Mouse (Mus musculus) hindbrain, embryonic 10.5 days (tissue): ENCODE measurements around the gene Trpc5. TPM values are rescaled to one million over a fixed set of nuclear protein-coding genes. Genes with fewer than 3 reads are reported as not detected.

Source experiments
- DNase-seq: peaks from one replicate; pipeline ENCODE4 v3.0.0-alpha.2; 2017; ENCODE audit warnings: low spot score
- H3K27ac ChIP-seq: fragments of 300-500 bp; sonication (generic); 2 replicates; pipeline ENCODE4 v1.5.1; 2016; ENCODE audit warnings: mild to moderate bottlenecking, moderate library complexity
- H3K27me3 ChIP-seq: fragments of 300-500 bp; sonication (generic); 2 replicates; pipeline ENCODE4 v1.6.1; 2016; ENCODE audit warnings: mild to moderate bottlenecking; ENCODE audit not compliant: poor library complexity, insufficient read depth, severe bottlenecking
- H3K36me3 ChIP-seq: fragments of 300-500 bp; sonication (generic); 2 replicates; pipeline ENCODE4 v1.6.1; 2016; ENCODE audit warnings: mild to moderate bottlenecking, moderate library complexity
- H3K4me1 ChIP-seq: fragments of 300-500 bp; sonication (generic); replicated peaks from 2 replicates; pipeline ENCODE4 v1.6.1; 2016; ENCODE audit warnings: mild to moderate bottlenecking
- H3K4me3 ChIP-seq: fragments of 300-500 bp; sonication (generic); 2 replicates; pipeline ENCODE4 v1.5.1; 2016; ENCODE audit warnings: mild to moderate bottlenecking, moderate library complexity
- H3K9me3 ChIP-seq: fragments of 300-500 bp; sonication (generic); 2 replicates; pipeline ENCODE4 v1.6.1; 2016; ENCODE audit warnings: mild to moderate bottlenecking, moderate library complexity
- WGBS: fragments of 180-500 bp; shearing (Covaris S2); methylation state at CpG from one replicate; pipeline ENCODE4 v1.1.7; 2016; 5-methylcytosine and 5-hydroxymethylcytosine counted together
- polyA plus RNA-seq: library from polyadenylated mRNA; unstranded; fragments of >200 nt; fragmentation: Nextera tagmentation; extraction: Ambion mirVana; gene quantifications from 2 replicates; pipeline ENCODE4 v1.2.1, GENCODE M21; 2016

Gene Trpc5
- 0.10 and 0.18 TPM in 2 replicates for polyA plus RNA-seq

- H3K4me1 ChIP-seq = peaks cover 4% of the 10 kb centered on the region; the same call in 1 of the 2 replicates
- DNase-seq = no peak
- H3K27ac ChIP-seq = peak within 1 kb of the TSS; percentile 53; the same call in 1 of the 2 replicates
- peaks cover 63% of the 10 kb centered on the region for H3K27me3 ChIP-seq
- H3K9me3 ChIP-seq = no peaks in the 10 kb centered on the region
- no peaks in the 10 kb centered on the region for H3K36me3 ChIP-seq
- 35% methylated on average over 1 of the region's 1 CpGs for WGBS
- peak within 1 kb of the TSS; percentile 55 for H3K4me3 ChIP-seq
These were observed at the start of gene Trpc5 for GRCm38 (mm10) chrX:144688142-144688206. Gene Trpc5, minus strand, starts transcription at chrX:144688180.

DNA sequence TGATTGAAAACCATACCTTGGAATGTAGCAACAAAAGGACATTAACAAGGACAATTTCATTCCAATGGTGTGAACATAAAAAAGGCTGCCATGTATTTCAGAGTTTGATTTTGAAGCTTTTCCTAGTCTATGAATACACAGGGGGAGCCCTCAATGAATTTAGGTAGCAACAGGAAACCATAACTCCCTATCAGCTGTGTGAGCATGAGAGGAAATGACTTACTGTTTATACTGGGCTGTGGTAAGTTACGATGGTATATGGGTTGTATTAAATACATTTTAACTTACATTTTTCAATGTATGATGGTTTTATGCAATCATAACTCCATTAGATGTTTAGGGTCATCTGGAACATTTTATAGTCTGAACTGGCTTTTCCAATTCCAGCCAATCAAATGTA, 28.4 kb upstream of the Trpc5 start:
- WGBS = 90% methylated on average over 1 of the region's 1 CpGs
- Histone ChIP-seq H3K4me1 (no peaks in the 10 kb centered on the region), H3K27ac (no peak overlapping the region), H3K9me3 (no peaks in the 10 kb centered on the region), H3K27me3 (no peaks in the 10 kb centered on the region), H3K36me3 (no peaks in the 10 kb centered on the region), H3K4me3 (no peak overlapping the region)
- DNase-seq = no peak

DNA sequence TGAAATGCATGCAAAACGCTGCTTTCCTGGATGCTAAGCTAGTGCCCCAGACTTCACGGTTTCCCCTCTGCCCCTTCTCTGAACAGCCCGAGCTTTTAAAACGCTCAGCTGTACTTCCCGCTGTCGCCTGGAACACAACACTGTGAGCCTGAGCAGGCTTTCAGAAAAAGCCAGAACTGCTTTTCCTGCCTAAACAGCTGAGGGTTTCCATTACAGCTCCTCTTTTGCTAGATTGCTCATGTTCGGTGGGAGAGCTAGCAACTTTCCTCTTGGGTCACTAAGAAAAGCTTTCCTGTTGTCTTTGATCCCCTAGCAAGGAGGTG, 1.8 kb upstream of the Trpc5 start:
- Histone ChIP-seq H3K27ac (no peak overlapping the region), H3K4me3 (peak overlapping the region; percentile 55), H3K4me1 (peaks cover 4% of the 10 kb centered on the region; the same call in 1 of the 2 replicates), H3K36me3 (no peaks in the 10 kb centered on the region), H3K27me3 (peaks cover 58% of the 10 kb centered on the region), H3K9me3 (no peaks in the 10 kb centered on the region)
- peak; percentile 5 for DNase-seq
- 15% methylated on average over 7 of the region's 7 CpGs for WGBS

- DNase-seq = no peak
- H3K27ac ChIP-seq = peak overlapping the region; percentile 53; the same call in 1 of the 2 replicates
- H3K4me1 ChIP-seq = peaks cover 4% of the 10 kb centered on the region; the same call in 1 of the 2 replicates
These were observed 1.3 kb upstream of the Trpc5 start for GRCm38 (mm10) chrX:144689119-144689858.

DNA sequence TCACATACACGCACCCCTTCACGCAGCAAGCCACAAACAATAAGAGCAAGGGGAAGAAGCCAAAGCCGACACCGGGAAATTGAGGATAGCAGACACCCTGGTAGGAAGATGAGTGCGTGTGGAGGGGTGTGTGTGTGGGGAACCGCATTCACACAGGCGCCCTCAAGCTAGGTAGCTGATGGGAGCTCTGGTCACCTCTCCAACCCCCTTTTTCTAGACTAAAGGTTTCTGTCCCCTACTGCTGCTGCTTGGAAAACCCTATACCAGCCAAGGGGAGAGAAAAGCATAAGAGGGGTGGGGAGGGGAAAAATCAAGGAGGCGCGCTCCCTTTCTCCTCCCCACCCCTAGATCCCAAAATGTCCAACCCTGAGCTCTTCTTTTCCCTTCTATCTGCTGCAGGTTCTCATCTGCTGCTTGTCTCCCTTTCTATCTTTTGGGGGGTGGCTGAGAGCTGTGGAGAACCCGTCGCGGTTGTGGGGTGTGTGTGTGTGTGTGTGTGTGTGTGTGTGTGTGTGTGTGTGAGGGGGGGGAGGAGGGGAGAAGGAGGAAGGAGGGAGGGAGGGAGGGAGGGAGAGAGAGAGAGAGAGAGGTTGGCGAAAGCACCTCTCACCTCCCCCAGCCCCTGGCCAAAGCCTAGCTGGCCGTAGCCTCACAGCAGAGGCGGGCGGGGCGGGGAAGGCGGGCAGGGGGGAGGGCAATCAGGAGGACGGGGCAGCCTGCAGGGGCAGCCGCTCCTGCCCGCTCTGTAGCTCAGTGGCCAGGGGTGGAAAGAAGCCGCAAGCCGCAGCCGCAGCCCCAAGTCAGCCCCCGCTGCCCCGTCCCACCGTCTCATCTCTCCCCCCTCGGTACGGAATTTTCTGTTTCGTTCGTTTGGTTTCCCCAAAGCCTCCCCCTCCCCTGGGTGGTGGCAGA, 483 bp upstream of the Trpc5 start, which contains the start of gene Rtl4:
Rtl4 (plus strand) TSS at position 701 of the 912 bp plus-strand sequence.
- no peaks in the 10 kb centered on the region for H3K36me3 ChIP-seq
- WGBS = 12% methylated on average over 27 of the region's 31 CpGs
- no peaks in the 10 kb centered on the region for H3K9me3 ChIP-seq
- peak within 1 kb of the TSS; percentile 55 for H3K4me3 ChIP-seq
- peak; percentile 31 for DNase-seq
- H3K27me3 ChIP-seq = peaks cover 63% of the 10 kb centered on the region
- peaks cover 4% of the 10 kb centered on the region; the same call in 1 of the 2 replicates for H3K4me1 ChIP-seq
- H3K27ac ChIP-seq = peak within 1 kb of the TSS; percentile 53; the same call in 1 of the 2 replicates

More at GRCm38 (mm10) chrX:144689119-144689858, 1.3 kb upstream of the Trpc5 start:
- peaks cover 63% of the 10 kb centered on the region for H3K27me3 ChIP-seq
- 17% methylated on average over 21 of the region's 21 CpGs for WGBS
- peak overlapping the region; percentile 55 for H3K4me3 ChIP-seq
- no peaks in the 10 kb centered on the region for H3K36me3 ChIP-seq
- no peaks in the 10 kb centered on the region for H3K9me3 ChIP-seq

DNA sequence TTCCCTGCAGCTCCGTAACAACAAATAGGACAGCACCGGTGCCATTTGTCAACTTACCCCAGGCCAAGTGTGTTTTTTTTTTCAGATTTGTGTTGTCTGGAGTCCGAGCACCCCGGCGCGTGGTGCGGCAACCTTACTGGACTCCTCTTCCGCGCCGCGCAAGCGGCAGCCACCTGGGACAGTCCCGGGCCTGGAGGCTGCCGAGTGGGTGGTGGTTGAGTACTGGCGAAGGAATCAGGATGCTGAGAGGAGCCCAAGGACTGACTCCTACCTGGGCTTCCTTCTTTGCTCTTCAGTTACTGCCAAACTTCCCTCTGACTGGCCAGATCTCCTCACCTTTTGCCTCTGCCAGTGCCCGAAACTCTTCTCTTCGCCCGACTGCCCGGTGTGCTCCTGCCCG, 238 bp downstream of the Trpc5 start:
- no peaks in the 10 kb centered on the region for H3K36me3 ChIP-seq
- peaks cover 4% of the 10 kb centered on the region; the same call in 1 of the 2 replicates for H3K4me1 ChIP-seq
- no peak for DNase-seq
- peaks cover 63% of the 10 kb centered on the region for H3K27me3 ChIP-seq
- H3K4me3 ChIP-seq = peak overlapping the region; percentile 55
- no peak overlapping the region for H3K27ac ChIP-seq
- 26% methylated on average over 20 of the region's 20 CpGs for WGBS
- H3K9me3 ChIP-seq = no peaks in the 10 kb centered on the region

DNA sequence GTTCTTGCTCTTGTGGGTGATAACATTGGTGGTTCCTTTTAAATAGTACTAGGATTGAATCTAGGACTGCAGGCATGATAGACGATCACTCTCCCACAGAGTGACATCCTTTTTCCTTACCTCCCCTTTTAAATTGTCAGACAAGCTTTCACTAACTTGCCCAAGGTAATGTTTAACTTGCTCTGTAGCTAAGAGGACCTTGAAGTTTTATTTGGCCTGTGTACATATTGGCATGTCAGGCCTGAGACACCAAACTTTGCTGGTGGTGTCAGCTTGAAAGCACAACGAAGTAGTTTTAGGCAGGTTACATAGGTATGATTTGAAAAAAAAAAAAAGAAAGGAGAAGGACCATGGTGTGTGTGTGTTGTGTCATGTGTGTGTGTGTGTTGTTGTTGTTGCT, 35.8 kb downstream of the Trpc5 start:
- no peak for DNase-seq
- Histone ChIP-seq H3K4me3 (no peak overlapping the region), H3K4me1 (no peaks in the 10 kb centered on the region), H3K27ac (no peak overlapping the region), H3K9me3 (no peaks in the 10 kb centered on the region), H3K27me3 (no peaks in the 10 kb centered on the region), H3K36me3 (no peaks in the 10 kb centered on the region)
- WGBS = 77% methylated on average over 2 of the region's 2 CpGs

DNA sequence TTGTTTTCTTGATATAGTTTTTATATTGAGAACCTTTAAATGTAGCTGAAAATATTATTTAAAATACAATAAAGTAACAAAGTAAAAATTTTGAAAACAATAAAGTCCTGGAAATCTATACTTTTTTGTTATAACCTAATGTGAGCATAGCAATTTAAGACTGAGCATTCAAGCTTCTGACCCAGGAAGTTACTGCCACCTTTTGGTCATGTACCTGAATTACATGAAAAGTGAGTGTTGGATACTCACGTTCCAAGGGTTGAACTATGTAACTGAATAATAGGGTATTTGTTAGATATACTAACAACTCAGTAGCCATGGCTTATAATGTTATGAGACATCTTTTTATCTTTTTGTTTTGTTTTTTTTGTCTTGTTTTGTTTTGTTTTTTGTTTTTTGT, 42.6 kb downstream of the Trpc5 start:
- Histone ChIP-seq H3K4me1 (no peaks in the 10 kb centered on the region), H3K27ac (no peak overlapping the region), H3K36me3 (no peaks in the 10 kb centered on the region), H3K27me3 (no peaks in the 10 kb centered on the region), H3K4me3 (no peak overlapping the region), H3K9me3 (no peaks in the 10 kb centered on the region)
- WGBS = 45% methylated on average over 1 of the region's 1 CpGs
- DNase-seq = no peak

DNA sequence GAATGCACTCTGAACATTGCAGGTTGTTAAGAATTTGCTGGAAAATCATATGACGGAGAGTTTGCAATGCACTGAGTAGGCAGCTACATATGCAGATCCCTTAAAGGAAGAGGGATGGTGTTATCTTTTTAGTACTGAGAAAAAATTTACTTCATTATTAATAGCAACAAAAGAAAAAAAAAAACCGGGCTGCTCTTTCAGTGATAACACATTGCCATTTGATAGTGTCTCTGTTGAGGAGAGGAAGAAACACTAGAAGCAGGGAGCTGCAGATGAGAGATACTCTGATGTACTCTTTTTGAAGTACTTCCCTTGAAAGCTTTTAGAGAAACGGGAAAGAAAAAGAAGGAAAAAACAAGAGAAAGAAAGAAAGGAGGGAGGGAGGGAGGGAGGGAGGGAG, 43.2 kb downstream of the Trpc5 start:
- H3K4me1 ChIP-seq = no peaks in the 10 kb centered on the region
- no peak overlapping the region for H3K27ac ChIP-seq
- no peak for DNase-seq
- 66% methylated on average over 3 of the region's 3 CpGs for WGBS
- H3K27me3 ChIP-seq = no peaks in the 10 kb centered on the region
- H3K36me3 ChIP-seq = no peaks in the 10 kb centered on the region
- H3K4me3 ChIP-seq = no peak overlapping the region
- H3K9me3 ChIP-seq = no peaks in the 10 kb centered on the region

GRCm38 (mm10) chrX:144612753-144613152, 75.2 kb downstream of the Trpc5 start:
- WGBS = 82% methylated on average over 4 of the region's 4 CpGs
- no peaks in the 10 kb centered on the region for H3K27me3 ChIP-seq
- no peak overlapping the region for H3K27ac ChIP-seq
- H3K9me3 ChIP-seq = no peaks in the 10 kb centered on the region
- no peaks in the 10 kb centered on the region for H3K36me3 ChIP-seq
- no peak overlapping the region for H3K4me3 ChIP-seq
- no peak for DNase-seq
- H3K4me1 ChIP-seq = no peaks in the 10 kb centered on the region

- 76% methylated on average over 1 of the region's 1 CpGs for WGBS
- no peak overlapping the region for H3K27ac ChIP-seq
- H3K27me3 ChIP-seq = no peaks in the 10 kb centered on the region
- H3K4me1 ChIP-seq = no peaks in the 10 kb centered on the region
- no peak overlapping the region for H3K4me3 ChIP-seq
- H3K36me3 ChIP-seq = no peaks in the 10 kb centered on the region
- no peaks in the 10 kb centered on the region for H3K9me3 ChIP-seq
- DNase-seq = no peak
These were observed 151.5 kb downstream of the Trpc5 start for GRCm38 (mm10) chrX:144536431-144536830.

DNA sequence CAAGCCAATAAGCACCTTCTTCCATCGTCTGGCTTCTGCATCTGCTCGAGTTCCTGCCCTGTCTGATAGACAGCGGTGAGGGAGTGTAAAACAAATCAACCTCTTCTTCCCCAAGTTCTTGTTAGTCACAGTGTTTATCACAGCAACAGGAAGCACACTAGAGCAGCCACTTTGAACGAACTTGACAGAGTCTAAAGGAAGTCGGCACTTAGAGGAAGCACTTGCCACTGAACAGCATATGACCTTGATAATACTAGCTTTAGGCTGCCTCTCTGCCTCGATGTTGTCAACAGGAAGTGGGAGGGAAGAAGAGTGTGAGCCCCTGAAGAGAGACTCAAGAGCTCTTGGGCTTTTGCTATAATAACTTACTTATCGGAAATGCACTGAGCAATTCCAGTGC, 161.9 kb downstream of the Trpc5 start:
- 85% methylated on average over 7 of the region's 7 CpGs for WGBS
- Histone ChIP-seq H3K36me3 (no peaks in the 10 kb centered on the region), H3K27me3 (peaks cover 4% of the 10 kb centered on the region; the same call in 1 of the 2 replicates), H3K9me3 (no peaks in the 10 kb centered on the region), H3K4me3 (no peak overlapping the region), H3K4me1 (no peaks in the 10 kb centered on the region), H3K27ac (no peak overlapping the region)
- no peak for DNase-seq

DNA sequence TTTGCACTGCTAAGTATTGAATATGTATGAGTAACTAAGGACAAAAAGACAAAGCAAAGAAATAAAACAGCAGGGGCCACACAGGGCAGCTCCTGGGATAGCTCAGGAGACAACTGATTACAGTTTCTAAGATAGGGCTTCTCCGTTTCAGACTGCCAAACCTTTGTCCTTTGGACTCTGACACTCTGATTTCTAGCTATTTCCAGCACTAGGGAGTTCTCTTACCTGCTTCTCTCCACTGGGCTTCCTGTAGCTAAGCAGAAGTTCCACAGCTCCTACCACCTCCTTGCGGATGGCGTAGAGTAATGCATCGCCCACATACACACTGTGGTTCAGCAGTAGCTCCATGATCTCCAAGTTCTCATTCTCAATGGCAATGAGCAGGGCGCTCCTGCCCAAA, 164.7 kb downstream of the Trpc5 start:
- 81% methylated on average over 5 of the region's 5 CpGs for WGBS
- no peak overlapping the region for H3K27ac ChIP-seq
- peaks cover 4% of the 10 kb centered on the region; the same call in 1 of the 2 replicates for H3K27me3 ChIP-seq
- no peaks in the 10 kb centered on the region for H3K36me3 ChIP-seq
- H3K9me3 ChIP-seq = no peaks in the 10 kb centered on the region
- no peak for DNase-seq
- no peaks in the 10 kb centered on the region for H3K4me1 ChIP-seq
- no peak overlapping the region for H3K4me3 ChIP-seq
